Mouse (Mus musculus): Measurements from ENCODE around the gene Batf.
"Not testable (repeated sequence)": the region's sequence is repeated elsewhere in the genome, so short reads cannot be mapped to it uniquely, and the experiment has no call there.

The Batf gene

DNA sequence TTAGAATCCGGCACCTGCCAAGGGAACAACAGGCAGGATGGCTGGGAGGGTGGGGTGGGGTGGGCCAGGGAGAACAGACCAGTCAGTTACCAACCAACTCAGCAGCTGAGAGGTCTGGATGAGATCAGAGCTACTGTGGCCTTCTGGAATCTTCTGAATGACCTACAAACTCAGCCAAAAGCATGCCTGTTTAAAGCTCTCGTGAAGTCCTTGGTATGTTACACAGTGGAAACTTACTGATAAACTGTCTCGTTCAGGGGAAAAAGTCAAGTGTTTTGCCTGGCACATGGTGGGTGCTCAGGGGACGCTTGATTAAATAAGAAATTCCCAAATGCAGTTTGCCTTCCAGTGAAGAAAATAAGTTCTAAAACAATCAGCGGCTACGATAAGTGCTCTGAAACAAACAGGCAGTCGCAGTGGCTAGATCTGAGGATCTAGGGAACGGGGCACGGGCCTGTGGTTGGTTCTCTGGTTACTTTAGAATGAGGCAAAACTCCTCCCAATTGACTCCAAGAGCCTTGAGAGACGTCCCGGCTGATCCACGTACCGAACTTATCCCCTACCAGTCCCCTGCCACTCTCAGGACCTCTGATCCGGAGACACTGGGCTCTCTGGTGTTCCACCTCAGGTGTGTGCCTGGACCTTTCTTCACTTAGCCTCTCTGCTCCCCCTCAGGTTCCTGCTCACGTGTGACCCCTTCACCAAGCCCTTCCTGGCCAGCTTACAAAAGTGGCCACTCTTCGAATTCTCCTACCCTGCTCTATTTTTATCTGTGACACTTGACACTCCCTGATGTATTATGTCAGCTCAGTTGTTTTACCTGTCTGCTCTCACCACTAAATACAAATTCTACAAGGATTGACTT lies 1.8 kb upstream of the Batf start:
- no peak for DNase-seq (ENCODE audit: low spot score)

DNA sequence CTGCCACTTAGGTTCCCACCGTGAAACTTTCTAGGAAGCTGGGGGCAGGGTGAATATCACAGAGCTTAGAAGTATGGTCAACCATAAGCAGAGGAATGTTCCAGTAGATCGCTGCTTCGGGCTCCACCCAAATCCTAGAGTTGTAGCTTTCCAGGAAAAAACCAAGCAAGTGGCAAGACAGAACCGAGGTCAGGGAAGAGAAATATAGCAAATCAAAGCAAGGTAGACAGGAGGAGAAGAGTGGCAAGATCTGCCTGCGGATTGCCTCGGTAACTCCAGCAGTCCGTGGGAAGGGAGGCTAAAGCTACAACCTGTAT lies 706 bp downstream of the Batf start:
- DNase-seq (ENCODE audit: low spot score), result no peak

DNA sequence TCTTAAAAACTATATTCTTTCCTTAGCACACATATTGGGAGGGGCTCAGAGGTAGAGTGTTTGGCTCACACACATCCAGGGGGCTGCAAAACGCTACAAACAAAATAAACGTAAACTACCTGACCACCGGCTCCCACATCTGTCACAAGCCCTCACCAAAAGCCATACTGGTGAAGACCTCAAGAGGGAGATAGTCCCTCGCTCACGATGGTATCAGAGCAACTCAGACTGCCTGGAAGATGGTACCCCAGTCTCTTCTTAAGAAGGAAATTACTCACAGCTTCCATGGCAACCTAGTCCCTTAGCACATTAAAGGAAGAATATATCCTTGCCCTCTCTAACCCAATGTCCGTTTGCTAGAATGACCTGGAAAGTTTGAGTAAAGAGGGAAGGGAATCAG lies 1.4 kb downstream of the Batf start:
- no peak for DNase-seq (ENCODE audit: low spot score)

DNA sequence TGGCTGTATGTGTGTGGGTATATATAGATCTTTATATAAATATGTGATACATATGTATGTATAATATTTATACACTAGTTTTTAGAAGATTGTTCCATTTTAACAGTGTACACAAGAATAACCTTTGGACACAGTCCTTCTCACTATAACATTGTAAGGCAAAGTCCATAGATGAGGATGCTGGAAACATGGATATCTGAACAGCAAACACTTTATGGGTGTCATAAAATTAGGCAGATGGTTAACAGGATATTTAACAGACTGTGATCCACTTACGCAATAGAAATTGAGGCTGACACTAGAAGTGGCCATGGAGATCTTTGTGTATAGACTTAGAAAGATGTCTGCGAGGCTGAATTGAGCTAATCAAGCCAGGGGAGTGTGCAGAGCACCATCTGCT lies 9.3 kb downstream of the Batf start:
- no peak for DNase-seq (ENCODE audit: low spot score)

DNA sequence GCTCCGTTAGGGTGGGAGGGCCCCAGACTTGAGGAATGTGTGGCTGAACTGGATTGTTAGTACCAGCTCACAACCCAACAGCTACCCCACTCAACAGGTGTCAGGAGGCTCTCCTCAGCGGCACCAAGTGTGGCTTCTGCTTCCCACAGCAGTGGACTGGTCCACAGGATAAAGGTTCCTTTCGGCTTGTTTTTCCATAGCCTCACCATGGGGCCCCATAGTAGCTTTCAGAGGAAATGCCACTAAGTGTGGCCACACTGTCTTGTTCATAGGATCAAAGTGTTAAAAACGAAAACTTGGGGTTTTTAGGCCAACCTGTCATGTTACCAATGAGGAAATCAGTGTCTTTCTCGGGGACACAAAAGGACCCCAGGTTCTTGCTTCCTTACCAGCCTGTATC lies 10.0 kb downstream of the Batf start:
- DNase-seq (ENCODE audit: low spot score), result no peak

DNA sequence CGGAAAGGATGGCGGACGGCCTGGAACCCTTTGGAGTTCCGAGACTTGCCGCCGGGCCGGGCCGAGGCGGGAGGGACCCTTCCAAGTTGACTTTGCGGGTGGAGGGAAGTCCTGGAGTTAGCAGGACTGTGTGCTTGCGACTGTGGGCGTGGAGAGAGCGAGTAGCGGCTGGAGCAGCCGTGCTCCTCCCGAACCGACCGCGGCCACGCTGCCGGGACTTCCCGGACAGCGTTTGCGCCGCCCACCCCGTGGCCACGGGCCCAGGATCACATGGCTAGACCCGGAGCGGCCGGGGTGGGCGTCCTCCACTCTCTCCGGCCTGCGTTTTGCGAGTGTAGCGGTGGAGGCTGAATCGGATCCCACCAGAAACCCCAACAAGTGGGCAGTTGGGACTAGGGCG lies 11.7 kb downstream of the Batf start:
- not testable (repeated sequence) for DNase-seq (ENCODE audit: low spot score)

DNA sequence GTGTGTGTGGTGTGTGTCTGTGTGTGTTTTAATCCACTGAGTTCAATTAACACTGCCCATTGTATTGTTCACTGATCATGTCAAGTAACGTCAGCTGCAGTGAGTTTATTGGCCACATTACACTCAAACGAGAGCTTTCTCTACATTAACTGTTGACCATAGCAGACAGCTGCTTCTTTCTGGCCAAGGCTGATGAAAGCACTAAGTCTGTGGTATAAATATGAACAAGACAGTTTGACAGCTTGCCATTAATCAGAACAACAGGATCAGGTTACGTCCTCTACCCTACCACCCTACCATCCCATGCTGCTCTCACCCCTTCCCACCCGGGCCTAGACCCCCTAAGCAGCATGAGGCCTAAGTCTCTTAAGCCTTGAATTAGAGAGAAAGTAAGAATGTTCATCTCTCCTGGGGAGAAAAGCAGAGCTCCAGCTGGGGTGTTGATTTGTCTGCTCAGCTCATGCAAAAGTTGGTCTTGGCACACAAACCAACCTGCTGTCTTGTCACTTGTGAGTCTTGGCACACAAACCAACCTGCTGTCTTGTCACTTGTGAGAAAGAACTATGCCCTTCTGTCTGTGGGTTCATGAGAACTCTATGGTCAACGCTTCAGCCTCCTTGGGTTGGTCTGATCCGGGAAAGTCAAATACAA lies 13.8 kb downstream of the Batf start:
- DNase-seq (ENCODE audit: low spot score), result no peak

DNA sequence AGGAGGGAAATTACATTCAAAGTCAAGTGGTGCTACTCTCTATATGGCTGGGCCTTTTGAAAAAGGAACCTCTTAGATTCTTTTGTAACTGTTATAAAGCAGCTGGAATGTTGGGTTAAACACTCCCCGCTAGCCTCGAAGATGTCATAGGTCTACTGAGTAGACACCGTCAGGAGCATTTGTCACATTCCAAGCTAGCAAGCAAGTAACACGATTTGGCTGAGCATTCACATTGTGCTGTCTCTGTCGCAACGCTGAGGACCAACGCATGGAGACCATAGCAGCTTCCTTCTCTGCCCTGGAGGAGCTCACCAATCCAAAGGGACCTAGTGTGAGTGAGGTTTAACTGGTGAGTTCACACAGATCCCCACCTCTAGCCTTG lies 14.4 kb downstream of the Batf start:
- no peak for DNase-seq (ENCODE audit: low spot score)

DNA sequence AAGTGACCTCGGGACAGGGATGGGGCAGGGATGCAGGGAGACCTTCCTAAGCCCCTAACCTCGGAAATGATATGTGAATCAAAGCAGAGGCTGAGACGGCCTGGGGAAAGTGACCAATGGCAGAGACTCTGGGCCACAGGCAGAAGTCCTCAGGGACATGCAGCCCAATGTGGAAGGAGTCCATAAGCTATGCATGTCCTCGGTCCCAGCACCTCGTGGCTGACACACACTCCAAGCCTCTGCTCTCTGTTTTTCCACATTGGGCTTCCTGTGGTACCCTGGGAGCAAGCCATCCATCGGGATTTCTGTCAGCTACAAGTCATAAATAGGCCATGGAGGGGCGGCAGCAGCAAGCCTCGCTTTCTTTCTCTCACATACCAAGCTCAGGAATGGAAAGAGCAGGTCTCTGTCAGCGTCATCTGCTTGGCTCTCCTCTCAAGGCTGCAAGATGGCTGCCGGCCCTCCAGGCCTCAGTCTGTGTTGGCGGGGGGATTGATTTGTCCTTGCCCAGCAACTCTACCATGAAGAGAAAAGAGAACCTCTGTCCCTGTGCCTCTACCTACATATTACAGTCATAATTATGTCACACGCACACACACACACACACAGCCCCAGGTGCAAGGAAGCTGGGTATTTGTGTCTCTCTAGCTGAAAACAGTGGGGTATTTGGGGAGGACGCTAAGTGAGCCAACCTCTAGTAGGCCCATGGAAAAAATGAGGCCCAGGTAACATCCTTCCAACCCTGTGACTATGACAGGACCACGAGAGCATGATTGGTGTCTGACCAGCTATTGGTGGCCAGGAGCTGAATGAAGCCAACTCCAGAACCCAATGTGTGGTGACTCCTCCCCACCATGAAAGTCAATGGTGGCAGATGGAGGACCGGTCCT lies 15.9 kb downstream of the Batf start:
- no peak for DNase-seq (ENCODE audit: low spot score)

DNA sequence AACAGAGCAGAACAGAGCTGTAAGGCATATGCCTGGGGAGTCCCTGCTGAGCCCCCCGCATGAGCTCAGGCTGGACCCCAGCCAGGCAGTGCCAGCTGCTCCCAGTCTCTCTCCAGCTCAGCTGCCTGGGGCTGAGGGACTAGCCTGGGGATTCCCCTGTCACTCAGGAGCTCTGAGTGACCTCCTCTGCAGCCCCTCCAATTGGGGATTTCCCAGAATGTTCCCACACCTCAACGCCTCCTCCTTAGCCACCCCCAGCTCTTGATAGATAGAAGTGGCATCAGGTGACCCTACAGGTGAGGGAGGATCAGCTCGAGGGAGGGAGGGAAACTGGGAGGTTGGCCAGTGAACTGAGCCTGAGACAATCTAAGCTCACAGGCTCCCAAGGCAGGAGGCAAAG lies 17.0 kb downstream of the Batf start:
- no peak for DNase-seq (ENCODE audit: low spot score)

DNA sequence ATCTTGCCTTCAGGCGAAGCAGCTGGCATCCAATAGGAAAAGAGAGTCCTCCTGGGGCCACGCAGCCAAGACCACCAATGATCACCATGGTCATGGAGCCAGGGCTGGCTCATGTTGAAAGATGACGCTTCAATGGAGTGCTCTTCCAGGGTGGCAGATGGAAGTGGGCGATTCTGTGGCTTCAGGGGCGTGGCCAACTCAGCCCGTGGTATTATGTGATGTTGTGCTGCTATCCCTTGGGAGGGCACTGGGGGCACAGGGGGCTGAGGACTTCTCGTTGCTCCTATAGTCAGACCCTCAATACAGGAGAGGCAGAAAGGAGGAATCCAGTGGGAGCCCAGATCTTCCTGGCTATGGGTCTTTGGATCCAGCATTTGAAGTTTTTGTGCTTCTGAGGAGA lies 18.1 kb downstream of the Batf start:
- no peak for DNase-seq (ENCODE audit: low spot score)

DNA sequence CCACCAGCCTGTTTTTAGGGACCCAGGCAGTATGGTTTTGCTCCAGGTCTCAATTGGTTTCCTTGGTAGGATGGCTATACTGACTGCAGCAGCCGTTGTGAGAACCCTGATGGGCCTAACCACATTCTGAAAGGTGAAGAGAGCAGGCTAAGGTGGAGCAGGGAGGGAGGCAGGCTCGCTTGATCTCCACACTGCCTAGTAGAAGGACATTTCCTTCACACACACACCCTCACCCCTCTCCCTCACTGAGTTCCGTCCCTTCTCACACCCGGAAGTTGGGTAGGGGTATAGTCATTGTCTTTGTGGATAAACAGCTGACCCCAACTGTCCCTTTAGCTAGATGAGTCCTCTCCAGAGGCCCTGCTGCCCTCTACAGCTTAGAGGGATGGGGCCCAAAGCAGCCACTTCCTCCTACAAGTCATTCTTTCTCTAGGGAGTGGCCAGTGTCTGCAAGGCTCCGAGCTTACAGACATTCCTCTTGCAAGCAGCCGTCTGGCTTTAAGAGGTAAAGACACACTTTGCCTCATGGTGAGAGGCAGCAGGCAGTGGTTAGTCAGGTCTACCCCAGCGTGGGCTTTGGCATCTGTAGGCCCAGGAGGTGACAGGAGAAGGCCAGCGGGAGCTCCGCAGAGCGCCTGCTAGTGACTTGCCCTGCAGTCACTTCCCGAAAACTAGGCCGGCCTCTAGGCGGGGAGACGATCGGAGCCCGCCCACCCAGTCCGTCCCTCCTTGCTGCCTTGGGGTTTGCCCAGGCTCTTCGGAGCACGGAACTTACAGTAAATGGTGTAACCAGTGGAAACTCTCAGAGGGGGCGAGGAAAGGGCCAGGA lies 18.7 kb downstream of the Batf start:
- peak; percentile 79 for DNase-seq (ENCODE audit: low spot score)

DNA sequence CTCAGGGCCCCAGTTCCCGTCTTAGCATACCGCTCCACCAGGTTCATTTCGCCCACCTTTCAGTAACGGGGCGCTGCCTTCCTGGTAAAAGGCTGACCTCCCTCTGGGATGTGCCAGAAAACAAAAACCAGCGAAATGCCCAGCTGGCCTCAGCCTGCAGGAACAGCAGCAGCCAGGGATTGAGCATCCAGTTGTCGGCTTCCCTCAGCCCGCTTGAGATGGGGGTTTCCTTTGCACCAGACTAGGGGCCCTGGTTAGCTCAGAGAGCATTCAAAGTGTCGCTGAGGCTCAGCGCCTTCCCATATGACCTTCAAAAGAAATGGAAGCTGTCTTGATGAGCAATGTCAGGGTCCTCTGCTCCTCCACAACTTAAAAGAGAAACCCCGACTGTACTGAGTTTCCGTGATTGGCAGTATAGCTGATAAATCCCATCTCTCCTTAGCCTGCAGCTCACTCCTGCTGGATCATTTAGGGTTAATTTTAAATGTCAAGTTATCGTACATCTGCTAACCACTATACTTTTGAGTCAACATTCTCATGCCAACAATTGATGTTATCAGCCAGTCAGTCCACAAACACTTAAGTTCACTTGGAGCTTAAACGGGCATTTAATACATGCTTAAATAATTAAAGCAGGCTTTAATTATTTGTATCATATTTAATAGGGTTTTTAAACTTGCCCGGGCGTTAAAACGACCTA lies 19.5 kb downstream of the Batf start:
- DNase-seq (ENCODE audit: low spot score), result no peak

DNA sequence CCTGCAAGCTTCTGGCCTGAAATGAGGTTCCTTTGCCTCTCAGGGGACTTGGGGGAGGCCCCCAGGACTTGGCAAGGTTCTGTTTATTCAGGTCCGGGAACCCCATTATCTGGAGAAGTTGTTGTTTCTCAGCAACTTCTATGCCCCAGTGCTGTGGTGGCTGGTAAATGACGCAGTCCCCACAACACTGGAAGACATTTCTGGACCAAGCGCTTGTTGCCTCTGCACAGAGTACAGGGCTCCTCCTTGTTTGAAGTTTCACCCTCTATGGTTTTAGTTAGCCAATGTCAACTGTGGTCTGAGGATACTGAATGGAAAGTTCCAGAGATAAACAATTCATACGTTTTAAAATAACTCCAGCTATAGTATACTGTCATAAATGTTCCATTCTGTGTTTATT lies 20.4 kb downstream of the Batf start:
- no peak for DNase-seq (ENCODE audit: low spot score)

DNA sequence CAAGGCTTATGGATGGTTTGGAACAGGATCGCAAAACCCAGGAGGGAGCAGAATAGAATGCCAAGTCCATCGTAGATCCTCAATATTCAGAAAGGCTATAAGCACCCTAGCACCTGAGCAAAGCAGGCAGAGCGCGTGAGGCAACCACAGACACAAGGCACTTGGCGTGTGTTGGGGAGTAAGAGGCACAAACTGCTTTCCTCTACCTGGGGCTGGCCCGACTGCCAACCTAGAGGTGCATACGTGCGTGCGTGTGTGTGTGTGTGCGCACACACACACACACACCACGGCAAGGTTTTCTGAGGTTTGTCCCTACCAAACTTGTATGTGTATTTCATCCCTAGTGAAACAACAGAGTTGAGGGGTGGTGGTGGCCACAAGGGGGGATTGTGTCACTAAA lies 20.9 kb downstream of the Batf start:
- DNase-seq (ENCODE audit: low spot score), result no peak

DNA sequence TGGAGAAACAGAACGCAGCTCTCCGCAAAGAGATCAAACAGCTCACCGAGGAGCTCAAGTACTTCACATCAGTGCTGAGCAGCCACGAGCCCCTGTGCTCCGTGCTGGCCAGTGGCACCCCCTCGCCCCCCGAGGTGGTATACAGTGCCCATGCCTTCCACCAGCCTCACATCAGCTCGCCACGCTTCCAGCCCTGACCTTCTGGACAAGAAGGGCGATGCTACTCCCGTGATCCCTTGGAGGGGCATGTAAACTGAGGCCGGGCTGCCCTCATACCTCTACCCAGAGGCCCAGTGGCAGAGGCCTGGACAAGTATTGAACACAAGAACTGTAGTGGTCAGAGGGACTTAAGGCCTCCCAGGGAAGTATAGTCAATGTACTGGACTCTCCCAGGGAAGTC lies 22.1 kb downstream of the Batf start:
- no peak for DNase-seq (ENCODE audit: low spot score)

DNA sequence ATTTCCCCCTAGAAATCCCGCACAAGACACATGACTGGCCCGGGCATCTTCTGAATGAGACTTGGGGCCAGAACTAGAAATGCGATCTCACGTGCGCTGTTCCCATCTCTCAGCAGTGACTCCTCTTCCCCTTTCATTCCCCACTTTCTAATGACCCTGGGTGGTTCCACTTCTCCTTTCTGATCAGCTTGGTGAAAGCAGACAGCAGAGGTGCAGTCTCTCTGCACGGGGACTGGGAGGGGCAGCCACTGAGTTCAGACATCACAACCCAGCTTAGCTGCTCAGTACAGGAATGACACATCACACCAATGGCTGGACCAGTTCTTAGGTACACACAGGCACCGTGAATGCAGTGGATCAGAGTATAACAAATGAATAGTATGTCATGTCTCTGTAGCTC lies 24.2 kb downstream of the Batf start:
- DNase-seq (ENCODE audit: low spot score), result no peak

DNA sequence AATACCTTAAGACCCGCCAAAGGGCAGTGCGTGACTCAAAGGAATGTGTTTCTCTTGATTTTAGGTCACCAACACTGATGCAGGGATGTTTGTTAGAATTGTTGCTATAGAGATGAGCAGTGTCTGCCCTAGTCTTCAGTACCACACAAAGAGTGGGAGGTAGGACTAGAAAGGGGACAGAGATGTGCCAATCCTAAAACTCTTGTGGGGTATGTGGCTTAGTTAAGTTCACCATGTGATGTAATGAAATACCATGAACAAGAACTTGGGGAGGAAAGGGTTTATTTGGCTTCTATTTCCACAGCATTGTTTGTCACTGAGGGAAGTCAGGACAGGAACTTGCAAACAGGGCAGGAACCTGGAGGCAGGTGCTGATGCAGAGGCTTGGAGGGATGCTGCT lies 26.1 kb downstream of the Batf start:
- DNase-seq (ENCODE audit: low spot score), result no peak

DNA sequence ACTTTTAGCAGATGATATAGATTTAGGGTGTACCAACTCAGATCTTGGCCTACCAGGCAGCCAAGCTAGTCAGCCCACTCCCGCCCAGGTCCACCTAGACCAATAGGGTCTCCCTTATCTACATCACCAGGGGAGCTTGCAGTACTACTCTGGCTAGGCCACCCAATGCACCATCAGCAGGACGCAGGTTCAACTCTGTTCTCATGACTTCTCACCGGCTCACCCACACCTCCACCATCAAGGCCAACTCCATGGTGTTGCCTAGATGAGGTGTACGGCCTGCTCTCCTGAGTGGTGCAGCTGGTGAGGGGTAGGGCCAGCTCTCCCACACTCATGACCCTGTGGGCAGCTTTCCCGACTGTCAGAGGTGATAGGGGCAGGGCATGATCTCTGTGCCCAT lies 27.7 kb downstream of the Batf start:
- DNase-seq (ENCODE audit: low spot score), result no peak

DNA sequence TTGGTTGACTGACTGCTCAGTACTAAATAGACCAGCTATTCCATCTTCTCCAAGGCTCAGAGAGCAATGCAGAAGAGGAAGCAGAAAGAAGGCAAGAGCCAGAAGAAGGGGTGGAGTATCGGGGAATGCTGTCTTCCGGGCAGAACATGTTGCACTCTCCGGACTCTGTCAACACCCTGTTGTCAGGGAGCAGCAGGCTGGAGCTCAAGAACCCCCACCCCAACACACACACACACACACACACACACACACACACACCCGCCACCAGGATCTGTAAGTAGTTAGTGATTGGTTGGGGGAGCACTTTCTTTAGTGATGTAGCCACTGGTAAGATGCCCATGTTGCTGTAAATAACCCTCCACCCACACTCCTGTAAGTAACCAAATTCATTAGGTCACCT lies 38.8 kb downstream of the Batf start:
- DNase-seq (ENCODE audit: low spot score), result no peak

DNA sequence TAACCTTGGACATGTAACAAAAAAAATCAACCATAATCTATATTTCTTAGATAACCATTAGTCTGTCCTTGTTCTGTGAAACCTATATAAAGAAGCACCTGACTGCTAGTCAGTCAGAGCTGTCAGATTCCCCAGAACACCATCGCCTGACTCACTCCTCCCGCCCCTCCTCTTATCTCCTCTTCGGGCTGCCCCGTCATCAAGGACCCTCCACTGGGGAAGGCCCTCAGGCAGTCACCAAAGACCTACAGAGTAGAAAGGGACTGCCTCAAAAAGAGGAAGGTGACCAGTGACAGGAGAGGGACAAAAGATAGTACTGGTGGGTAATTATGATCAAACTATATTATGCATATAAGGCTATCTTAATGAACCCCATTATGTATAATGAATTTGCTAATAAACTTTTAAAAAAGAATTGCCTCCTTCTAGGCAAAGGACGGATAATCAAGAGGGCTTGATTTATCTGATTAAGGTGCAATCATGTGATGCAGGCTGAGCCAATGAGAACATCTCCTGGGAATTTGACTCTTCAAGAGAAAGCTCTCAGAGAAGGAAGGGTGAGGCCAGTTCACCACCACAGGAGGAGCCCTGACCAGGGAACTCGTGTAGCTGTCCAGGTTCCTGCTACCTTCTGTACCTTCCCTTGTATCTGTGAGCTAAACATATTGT lies 40.4 kb downstream of the Batf start:
- no peak for DNase-seq (ENCODE audit: low spot score)

All from urinary bladder, postnatal 25 days (tissue).